Mouse (Mus musculus): ENCODE data around the gene Slc5a10.

- no peak for TF ChIP-seq CTCF (IDR thresholded peaks at IDR 0.05)
- no peak for TF ChIP-seq EP300 (IDR thresholded peaks at IDR 0.05)
Observed at GRCm38 (mm10) chr11:61699460-61699859, 21.2 kb downstream of the Slc5a10 start.

All from lung, postnatal 0 days (tissue).